Mouse (Mus musculus): ENCODE results near the gene Olfr31. TPM values are rescaled to one million over a fixed set of nuclear protein-coding genes. Genes with fewer than 3 reads are reported as not detected.

Olfr31 gene
- total and polyA plus RNA-seq, 3 experiments = 0.09 TPM; not detected in 2

DNA sequence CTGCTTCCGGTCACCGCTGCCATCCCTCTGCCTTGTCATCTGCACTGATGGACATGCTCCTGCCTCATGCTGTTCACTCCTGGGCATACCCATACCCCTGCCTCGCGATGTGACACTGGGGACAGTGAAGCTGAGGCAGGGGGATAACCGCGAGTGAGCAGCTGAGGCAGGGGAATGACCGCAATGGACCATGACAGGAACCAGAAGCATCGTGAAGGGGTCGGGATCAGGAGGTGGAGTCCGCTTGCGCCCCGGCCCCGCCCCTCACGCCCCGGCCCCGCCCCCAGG lies 24.1 kb downstream of the Olfr31 start:
- Histone ChIP-seq H3K79me2 (replicated peaks; ENCODE audit: control insufficient read depth, extremely low read depth, insufficient read depth, poor library complexity, severe bottlenecking) (no peaks in the 10 kb centered on the region), H3K9ac (ENCODE audit: insufficient read depth, low read depth) (no peak overlapping the region), H3K27me3 (replicated peaks) (no peaks in the 10 kb centered on the region), H3K4me1 (ENCODE audit: control insufficient read depth in 1 of 2, insufficient read depth in 2 of 2) (peaks cover 0 to 3% of the 10 kb centered on the region in 2 experiments; a peak in 1 of 4 replicates), H3K9me3 (replicated peaks; ENCODE audit: low read length) (peaks cover 55% of the 10 kb centered on the region), H3K27ac (ENCODE audit: insufficient read depth, low read depth) (no peak overlapping the region), H3K36me3 (replicated peaks in 1 of 2; ENCODE audit: control insufficient read depth in 1 of 2, insufficient read depth in 1 of 2, low read length in 1 of 2) (peaks cover 0 to 10% of the 10 kb centered on the region in 2 experiments), H3K4me3 (replicated peaks in 1 of 3; ENCODE audit: low read depth in 2 of 3, low read length in 2 of 3, poor library complexity in 1 of 3) (peak overlapping the region in 1 of 3 experiments; percentile 67), H3K4me2 (ENCODE audit: insufficient read depth, low read depth, poor library complexity, severe bottlenecking) (no peak overlapping the region)
- dilution Hi-C loops (cut with MboI; ENCODE audit: extremely low pct_ligation_motif_present, extremely low pct_unique_long_range_greater_than_20kb, low sequenced_read_pairs) = no loop called here
- no peak for DNase-seq (ENCODE audit: extremely low read depth)
- TF ChIP-seq GABPA (IDR thresholded peaks at IDR 0.05; ENCODE audit: insufficient replicate concordance, low read depth, low read length) (no peak), JUND (conservative IDR thresholded peaks at IDR 0.05; ENCODE audit: low read depth, low read length) (no peak), HCFC1 (IDR thresholded peaks at IDR 0.05; ENCODE audit: low read depth, low read length) (no peak), POLR2AphosphoS2 (IDR thresholded peaks at IDR 0.05; ENCODE audit: low read depth, low read length) (no peak), SMC3 (IDR thresholded peaks at IDR 0.05; ENCODE audit: low read depth, low read length) (no peak), MAZ (IDR thresholded peaks at IDR 0.05; ENCODE audit: low read depth, low read length) (no peak), USF2 (conservative IDR thresholded peaks at IDR 0.05; ENCODE audit: low read depth, low read length) (no peak), MYC (IDR thresholded peaks at IDR 0.05; ENCODE audit: low read depth, low read length) (no peak), ELF1 (IDR thresholded peaks at IDR 0.05; ENCODE audit: low read depth, low read length) (no peak)
- in situ Hi-C loops (cut with MboI; ENCODE audit: low pct_ligation_motif_present, low pct_unique_long_range_greater_than_20kb, low sequenced_read_pairs) = no loop called here

DNA sequence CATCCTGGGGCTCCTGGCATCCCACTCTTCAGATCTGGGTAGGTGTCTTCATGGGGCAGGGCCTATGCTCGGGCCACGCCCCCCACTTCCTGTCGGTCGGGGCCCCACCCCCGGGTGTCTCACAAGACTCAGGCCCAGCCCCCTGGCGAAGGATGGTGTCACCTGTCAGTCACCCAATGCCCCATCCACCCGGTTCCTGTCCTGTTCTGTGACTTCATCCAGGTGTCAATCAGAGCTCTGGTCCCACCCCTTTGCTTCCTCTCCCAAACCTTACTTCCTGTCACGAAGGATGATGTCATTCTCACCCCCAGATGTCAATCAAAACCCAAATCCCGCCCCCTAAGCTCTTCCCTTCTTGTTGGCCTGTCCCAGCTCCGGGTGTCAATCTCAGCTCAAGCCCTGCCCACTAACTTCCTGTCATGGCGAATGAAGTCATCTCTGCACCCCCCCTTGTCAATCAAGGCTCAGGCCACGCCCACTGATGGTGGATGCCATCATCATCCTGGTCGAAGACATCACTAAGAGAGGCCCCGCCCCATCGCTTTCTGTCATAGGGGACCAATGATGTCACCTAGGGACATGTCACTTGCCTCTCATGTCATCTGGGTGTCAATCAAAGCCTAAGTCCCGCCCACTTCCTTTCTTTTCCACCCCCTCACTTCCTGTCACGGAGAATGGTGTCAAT lies 24.7 kb downstream of the Olfr31 start:
- peaks cover 0 to 3% of the 10 kb centered on the region in 2 experiments; a peak in 1 of 4 replicates for H3K4me1 ChIP-seq (ENCODE audit: control insufficient read depth in 1 of 2, insufficient read depth in 2 of 2)
- H3K9ac ChIP-seq (ENCODE audit: insufficient read depth, low read depth) = no peak overlapping the region
- in situ Hi-C loops (cut with MboI; ENCODE audit: low pct_ligation_motif_present, low pct_unique_long_range_greater_than_20kb, low sequenced_read_pairs) (no loop called here), dilution Hi-C loops (cut with MboI; ENCODE audit: extremely low pct_ligation_motif_present, extremely low pct_unique_long_range_greater_than_20kb, low sequenced_read_pairs) (no loop called here)
- TF ChIP-seq BHLHE40 (IDR thresholded peaks at IDR 0.05; ENCODE audit: low read depth, low read length) = no peak
- TF ChIP-seq ETS1 (conservative IDR thresholded peaks at IDR 0.05; ENCODE audit: low read depth, low read length) = no peak
- TF ChIP-seq MAFK (IDR thresholded peaks at IDR 0.05; ENCODE audit: insufficient replicate concordance, low read length) = no peak
- no peak for TF ChIP-seq UBTF (IDR thresholded peaks at IDR 0.05; ENCODE audit: low read depth, low read length)
- no peak for TF ChIP-seq ZNF384 (IDR thresholded peaks at IDR 0.05; ENCODE audit: low read depth, low read length)
- TF ChIP-seq MYC (IDR thresholded peaks at IDR 0.05; ENCODE audit: low read depth, low read length) = no peak
- no peak for TF ChIP-seq CHD2 (IDR thresholded peaks at IDR 0.05; ENCODE audit: low read length)
- no peak for TF ChIP-seq POLR2A (IDR thresholded peaks at IDR 0.05; ENCODE audit: low read depth, low read length)
- TF ChIP-seq ZC3H11A (IDR thresholded peaks at IDR 0.05; ENCODE audit: low read depth, low read length) = no peak
- TF ChIP-seq ZMIZ1 (IDR thresholded peaks at IDR 0.05; ENCODE audit: low read depth, low read length) = no peak
- TF ChIP-seq TCF12 (IDR thresholded peaks at IDR 0.05; ENCODE audit: low read depth, low read length) = no peak
- no peak for TF ChIP-seq CTCF (conservative IDR thresholded peaks at IDR 0.05 in 1 of 2, IDR thresholded peaks at IDR 0.05 in 1 of 2; ENCODE audit: low read depth in 2 of 2, low read length in 2 of 2)
- no peak for TF ChIP-seq GABPA (IDR thresholded peaks at IDR 0.05; ENCODE audit: insufficient replicate concordance, low read depth, low read length)
- TF ChIP-seq RCOR1 (conservative IDR thresholded peaks at IDR 0.05; ENCODE audit: low read depth, low read length) = no peak
- no peak for TF ChIP-seq USF1 (IDR thresholded peaks at IDR 0.05; ENCODE audit: low read depth, low read length)
- no peak for TF ChIP-seq MAX (IDR thresholded peaks at IDR 0.05; ENCODE audit: low read length)
- no peak for TF ChIP-seq EP300 (IDR thresholded peaks at IDR 0.05; ENCODE audit: low read length)
- no peak for TF ChIP-seq TBP (conservative IDR thresholded peaks at IDR 0.05; ENCODE audit: low read depth, low read length)
- no peak for TF ChIP-seq JUN (IDR thresholded peaks at IDR 0.05; ENCODE audit: insufficient read depth, low read depth, low read length)
- peak; percentile 26 for DNase-seq (ENCODE audit: extremely low read depth)
- peaks cover 0 to 10% of the 10 kb centered on the region in 2 experiments for H3K36me3 ChIP-seq (replicated peaks in 1 of 2; ENCODE audit: control insufficient read depth in 1 of 2, insufficient read depth in 1 of 2, low read length in 1 of 2)
- H3K9me3 ChIP-seq (replicated peaks; ENCODE audit: low read length) = peaks cover 61% of the 10 kb centered on the region
- H3K4me2 ChIP-seq (ENCODE audit: insufficient read depth, low read depth, poor library complexity, severe bottlenecking) = no peak overlapping the region
- H3K27me3 ChIP-seq (replicated peaks) = no peaks in the 10 kb centered on the region
- no peaks in the 10 kb centered on the region for H3K79me2 ChIP-seq (replicated peaks; ENCODE audit: control insufficient read depth, extremely low read depth, insufficient read depth, poor library complexity, severe bottlenecking)
- H3K4me3 ChIP-seq (replicated peaks in 1 of 3; ENCODE audit: low read depth in 2 of 3, low read length in 2 of 3, poor library complexity in 1 of 3) = peak overlapping the region in 1 of 3 experiments; percentile 9
- H3K27ac ChIP-seq (ENCODE audit: insufficient read depth, low read depth) = no peak overlapping the region
